Mouse (Mus musculus): ENCODE data around the gene Gm14139.

- TF ChIP-seq CTCF (IDR thresholded peaks at IDR 0.05; ENCODE audit: control insufficient read depth, insufficient read depth, insufficient read length) (no peak), MYOD1 (IDR thresholded peaks at IDR 0.05; ENCODE audit: control insufficient read depth, insufficient read length, low read depth) (no peak), USF1 (IDR thresholded peaks at IDR 0.05; ENCODE audit: low read depth) (no peak), MYOG (IDR thresholded peaks at IDR 0.05; ENCODE audit: control insufficient read depth, extremely low read depth, insufficient read length) (no peak), MAX (IDR thresholded peaks at IDR 0.05) (no peak)
Observed at GRCm38 (mm10) chr2:150136435-150136897, 45.1 kb upstream of the Gm14139 start, which contains the start of gene Zfp120.

All from C2C12 (cell line).